Mouse (Mus musculus) gastrocnemius, adult 18-20 months (tissue): ENCODE data around the gene Prrc2a. TPM values are rescaled to one million over a fixed set of nuclear protein-coding genes. Genes with fewer than 3 reads are reported as not detected.

Source experiments
- DNase-seq: peaks from one replicate; pipeline ENCODE4 v3.0.0; 2021; ENCODE audit warnings: low spot score
- microRNA-seq: library from miRNA; unstranded; fragments of <30 nt; microRNA quantifications from one replicate; pipeline ENCODE4 v1.2.0, GENCODE M21; 2021
- total RNA-seq, 2 experiments: library from RNA; stranded (reverse); gene quantifications; 2 replicates each; pipeline ENCODE4 v1.2.3; 2021

The Prrc2a gene
- total RNA-seq, 2 experiments from 2014 or later: 102 to 111 TPM

GRCm38 (mm10) chr17:35105740-35106389 is 58.8 kb downstream of the Prrc2a start:
- DNase-seq: no peak

- DNase-seq: no peak
These were observed 59.9 kb downstream of the Prrc2a start for GRCm38 (mm10) chr17:35104754-35105153.

GRCm38 (mm10) chr17:35104079-35104478 is 60.6 kb downstream of the Prrc2a start:
- no peak for DNase-seq

DNA sequence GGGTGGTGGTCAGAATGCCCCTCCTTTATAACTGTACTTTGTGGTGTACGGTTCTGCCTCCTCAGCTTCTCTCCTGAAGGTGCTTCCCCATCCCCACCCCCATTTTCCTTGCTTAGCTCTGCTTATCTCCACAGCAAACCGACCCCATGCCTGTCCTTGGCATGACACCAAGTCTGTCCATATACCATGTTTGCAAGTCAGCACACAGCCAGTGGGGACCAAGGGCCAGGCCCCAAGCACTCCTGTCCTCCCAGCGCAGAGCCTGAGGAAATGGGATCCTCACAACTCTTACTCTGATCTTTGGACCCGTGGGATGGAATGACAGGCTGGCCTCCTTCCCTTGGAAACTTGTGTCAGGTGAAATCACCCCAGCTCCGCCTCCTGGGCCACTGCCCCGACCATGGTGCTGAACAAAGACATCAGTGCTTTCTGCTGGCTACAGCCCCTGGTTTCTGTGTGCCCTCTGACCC is 61.4 kb downstream of the Prrc2a start:
- peak; percentile 51 for DNase-seq

GRCm38 (mm10) chr17:35102299-35102698 is 62.4 kb downstream of the Prrc2a start:
- DNase-seq: no peak

DNA sequence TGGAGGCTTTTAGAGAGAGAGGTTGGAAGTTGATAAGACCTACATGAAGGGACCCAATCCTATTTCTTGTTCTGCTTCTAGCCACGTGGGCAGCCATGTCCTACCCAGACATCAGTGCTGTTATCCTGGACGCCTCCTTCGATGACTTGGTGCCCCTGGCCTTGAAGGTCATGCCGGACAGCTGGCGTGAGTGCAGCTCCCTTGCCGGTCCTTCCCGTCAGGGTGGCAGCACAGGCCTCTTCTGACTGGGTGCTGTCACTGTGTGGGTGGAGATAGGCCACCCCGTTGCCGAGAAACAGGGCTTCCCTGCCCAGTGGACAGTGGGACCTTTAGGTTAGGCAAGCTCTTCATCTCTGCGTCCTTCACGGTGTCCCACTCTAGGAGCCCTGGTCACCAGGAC is 63.5 kb downstream of the Prrc2a start:
- DNase-seq: no peak

DNA sequence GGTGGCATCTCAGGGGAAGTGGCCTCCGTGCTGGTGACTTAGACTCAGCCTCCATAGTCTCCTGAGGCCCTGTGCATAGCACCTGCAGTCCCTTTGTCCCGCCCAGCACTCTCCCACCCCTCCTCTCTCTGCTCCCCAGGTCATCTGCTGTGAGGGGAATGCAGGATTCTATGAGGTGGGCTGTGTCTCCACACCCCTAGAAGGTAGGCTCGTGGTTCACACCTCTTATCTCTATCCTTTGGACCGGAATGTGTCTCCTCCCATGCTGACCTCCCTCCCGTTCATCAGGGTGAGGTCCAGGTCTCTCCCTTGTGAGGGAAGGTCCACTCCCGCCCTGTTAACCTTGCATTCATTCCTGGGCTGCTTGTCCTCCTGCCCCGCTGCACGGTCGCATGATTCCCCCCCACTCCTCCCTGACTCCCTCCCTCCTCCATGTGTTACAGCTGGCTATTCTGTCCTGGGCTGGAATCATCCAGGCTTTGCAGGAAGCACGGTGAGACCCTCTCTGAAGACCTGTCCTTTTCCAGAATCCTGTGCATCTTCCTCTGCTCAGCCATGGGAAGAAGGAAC is 64.4 kb downstream of the Prrc2a start:
- DNase-seq: no peak

Small RNA genes within 50 kb of the gene (microRNA-seq; reads per million reads assigned to microRNA genes)
- gene Mir6973a (not detected), gene Mir6974 (1.4 reads per million)

Other genes with a start within 250 kb of the Prrc2a start
- 10 to 100 TPM in 1 of 2 experiments, 1 to 10 TPM in 1; 9.1 to 10.2 TPM for gene Neu1, start 233.6 kb downstream of the Prrc2a start, total RNA-seq
- 10 to 100 TPM; 11.4 to 94.8 TPM for gene Hspa1b, start 205.7 kb downstream of the Prrc2a start, total RNA-seq
- gene Gm20481, start 195.0 kb downstream of the Prrc2a start, total RNA-seq: not detected
- gene Hspa1a, start 192.7 kb downstream of the Prrc2a start, total RNA-seq: 10 to 100 TPM; 16.6 to 99.8 TPM
- 10 to 100 TPM; 31.8 to 33.6 TPM for gene Hspa1l, start 192.2 kb downstream of the Prrc2a start, total RNA-seq
- 10 to 100 TPM; 14.0 to 17.1 TPM for gene Lsm2, start 183.0 kb downstream of the Prrc2a start, total RNA-seq
- gene Vars, start 163.9 kb downstream of the Prrc2a start, total RNA-seq: 10 to 100 TPM; 38.2 TPM
- 10 to 100 TPM; 13.2 to 16.8 TPM for gene Vwa7, start 148.3 kb downstream of the Prrc2a start, total RNA-seq
- not detected for gene Sapcd1, start 136.9 kb downstream of the Prrc2a start, total RNA-seq
- gene Msh5, start 118.2 kb downstream of the Prrc2a start, total RNA-seq: under 1 TPM in 1 of 2 experiments, not detected in 1; 0.28 TPM
- gene Clic1, start 114.9 kb downstream of the Prrc2a start, total RNA-seq: 10 to 100 TPM in 1 of 2 experiments, 1 to 10 TPM in 1; 7.5 to 11.6 TPM
- 1 to 10 TPM; 4.5 to 8.7 TPM for gene Ddah2, start 105.9 kb downstream of the Prrc2a start, total RNA-seq
- not detected for gene Ly6g6c, start 99.5 kb downstream of the Prrc2a start, total RNA-seq
- gene Mpig6b, start 98.7 kb downstream of the Prrc2a start, total RNA-seq: not detected
- gene Ly6g6e, start 88.0 kb downstream of the Prrc2a start, total RNA-seq: not detected
- gene Ly6g6d, start 86.8 kb downstream of the Prrc2a start, total RNA-seq: 1 to 10 TPM in 1 of 2 experiments, not detected in 1; 3.0 TPM
- not detected for gene Ly6g6f, start 79.3 kb downstream of the Prrc2a start, total RNA-seq
- 10 to 100 TPM; 85.3 to 87.7 TPM for gene Abhd16a, start 75.6 kb downstream of the Prrc2a start, total RNA-seq
- not detected for gene Ly6g5c, start 56.6 kb downstream of the Prrc2a start, total RNA-seq
- not detected for gene Ly6g5b, start 49.5 kb downstream of the Prrc2a start, total RNA-seq
- 1 to 10 TPM; 8.7 to 9.0 TPM for gene Gpank1, start 43.4 kb downstream of the Prrc2a start, total RNA-seq
- 100 to 1,000 TPM; 176 to 183 TPM for gene Csnk2b, start 42.8 kb downstream of the Prrc2a start, total RNA-seq
- gene D17H6S53E, start 38.5 kb downstream of the Prrc2a start, total RNA-seq: 10 to 100 TPM; 12.6 to 16.6 TPM
- not detected for gene Apom, start 32.8 kb downstream of the Prrc2a start, total RNA-seq
- 100 to 1,000 TPM; 233 to 265 TPM for gene Bag6, start 29.7 kb downstream of the Prrc2a start, total RNA-seq
- 1 to 10 TPM in 1 of 2 experiments, under 1 TPM in 1; 0.84 to 1.1 TPM for gene Aif1, start 11.2 kb upstream of the Prrc2a start, total RNA-seq
- gene Lst1, start 23.5 kb upstream of the Prrc2a start, total RNA-seq: 1 to 10 TPM in 1 of 2 experiments, not detected in 1; 1.1 TPM
- under 1 TPM in 1 of 2 experiments, not detected in 1; 0.38 TPM for gene Ltb, start 29.5 kb upstream of the Prrc2a start, total RNA-seq
- gene Tnf, start 37.1 kb upstream of the Prrc2a start, total RNA-seq: not detected
- gene Lta, start 40.5 kb upstream of the Prrc2a start, total RNA-seq: under 1 TPM; 0.43 to 0.48 TPM
- gene Gm16181, start 55.9 kb upstream of the Prrc2a start, total RNA-seq: not detected
- 1 to 10 TPM; 1.1 to 1.8 TPM for gene Atp6v1g2, start 68.8 kb upstream of the Prrc2a start, total RNA-seq
- gene Nfkbil1, start 70.9 kb upstream of the Prrc2a start, total RNA-seq: 1 to 10 TPM; 7.0 to 7.2 TPM
- 10 to 100 TPM; 83.5 to 83.8 TPM for gene Ddx39b, start 76.8 kb upstream of the Prrc2a start, total RNA-seq
- 10 to 100 TPM; 36.3 to 59.0 TPM for gene H2-D1, start 97.8 kb upstream of the Prrc2a start, total RNA-seq
- under 1 TPM; 0.19 to 0.27 TPM for gene H2-Q1, start 155.5 kb upstream of the Prrc2a start, total RNA-seq
- under 1 TPM; 0.18 to 0.71 TPM for gene H2-Q2, start 177.3 kb upstream of the Prrc2a start, total RNA-seq
- gene H2-Q4, start 214.7 kb upstream of the Prrc2a start, total RNA-seq: 1 to 10 TPM; 3.5 to 6.6 TPM